Mouse (Mus musculus): ENCODE data around the gene Rps19bp1.

The Rps19bp1 gene

DNA sequence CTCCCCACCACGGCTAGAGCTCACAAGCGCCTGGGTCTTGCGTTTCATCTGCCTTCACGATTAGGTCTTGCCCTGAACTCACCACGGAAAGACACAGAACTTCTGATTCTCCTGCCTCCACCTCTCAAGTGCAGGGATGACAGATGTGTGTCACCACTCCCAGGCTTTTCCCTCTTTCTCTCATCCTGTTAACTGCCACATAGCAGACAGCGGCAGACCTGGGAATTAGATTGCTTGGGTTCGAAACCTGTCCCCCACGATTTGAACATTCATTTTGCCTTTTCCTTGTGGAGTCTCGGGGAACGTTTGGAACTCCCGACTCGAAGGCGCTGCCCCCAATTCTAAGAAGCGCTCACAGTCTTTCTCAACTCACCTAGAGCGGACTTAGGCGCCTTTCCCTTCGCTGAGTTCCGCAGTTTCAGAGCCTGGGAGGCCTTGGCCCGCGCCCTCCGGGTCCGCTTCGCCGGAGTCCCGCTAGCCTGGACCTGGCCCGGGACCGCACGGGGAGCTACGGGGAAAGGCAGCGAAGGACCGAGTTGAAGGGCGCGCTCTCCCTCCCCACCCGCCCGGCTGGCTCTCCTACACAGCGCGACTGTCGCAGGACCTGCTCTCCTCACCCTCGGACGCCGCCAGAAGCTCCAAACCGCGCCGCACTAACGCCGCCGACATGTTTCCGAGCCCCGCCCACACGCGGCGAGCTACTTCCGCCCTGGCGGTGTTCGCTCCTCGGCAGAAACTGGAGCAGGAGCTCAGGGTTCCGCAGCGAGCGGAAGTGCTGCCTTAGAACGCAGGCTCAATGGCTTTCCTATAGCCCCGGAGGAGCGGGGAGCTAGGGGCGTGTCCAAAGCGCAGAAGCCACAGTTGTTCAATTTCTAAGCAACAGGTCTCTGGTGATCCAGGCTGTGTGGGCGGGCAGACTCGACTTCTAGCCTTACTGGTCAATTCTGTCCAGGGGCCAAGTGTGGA lies at the start of gene Rps19bp1:
Gene Rps19bp1 (minus strand): TSS at position 706 of the 966 bp plus-strand sequence.
- peak; percentile 87 for DNase-seq

GRCm38 (mm10) chr15:80306146-80306545 lies 42.0 kb upstream of the Rps19bp1 start:
- DNase-seq = no peak

DNA sequence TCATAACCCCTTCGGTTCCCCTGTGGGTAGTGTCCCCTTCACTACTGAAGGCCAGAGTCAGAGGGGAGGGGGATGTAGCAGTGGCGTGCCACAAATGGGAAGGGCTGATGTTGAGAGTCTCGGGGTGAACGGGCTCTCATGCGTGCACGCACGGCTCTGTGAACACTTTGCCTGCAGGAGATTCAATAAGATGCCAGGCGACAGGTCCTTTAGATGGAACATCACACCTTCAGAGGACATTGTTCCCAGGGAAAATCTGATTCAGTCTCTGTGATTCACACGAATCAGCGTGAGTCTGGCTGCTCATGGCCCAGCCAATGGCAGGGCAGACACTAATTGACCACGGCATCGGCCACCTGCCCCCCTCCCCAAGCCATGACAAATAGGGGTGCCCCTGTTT lies 40.1 kb upstream of the Rps19bp1 start:
- DNase-seq = no peak

DNA sequence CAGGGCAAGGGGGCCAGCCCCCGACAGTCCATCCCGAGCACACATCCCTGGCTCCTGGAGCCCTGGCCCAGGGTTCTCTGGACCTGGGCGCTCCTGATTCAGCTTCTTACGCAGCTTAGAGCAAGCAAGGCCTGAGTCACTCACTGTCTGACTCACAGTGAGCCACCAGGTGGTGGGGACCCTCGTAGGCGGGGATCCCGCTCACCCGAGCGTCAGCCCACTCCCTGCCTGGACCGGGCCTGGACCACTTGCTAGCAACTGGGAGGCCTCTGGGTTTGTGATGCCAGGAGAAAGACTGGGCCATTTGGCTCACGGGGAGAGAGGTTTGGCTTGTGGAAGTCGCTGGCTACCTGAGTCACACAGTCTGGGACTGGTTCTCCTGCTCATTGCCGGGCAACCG lies 39.7 kb upstream of the Rps19bp1 start:
- no peak for DNase-seq

GRCm38 (mm10) chr15:80297146-80297545 lies 33.0 kb upstream of the Rps19bp1 start:
- DNase-seq = no peak

DNA sequence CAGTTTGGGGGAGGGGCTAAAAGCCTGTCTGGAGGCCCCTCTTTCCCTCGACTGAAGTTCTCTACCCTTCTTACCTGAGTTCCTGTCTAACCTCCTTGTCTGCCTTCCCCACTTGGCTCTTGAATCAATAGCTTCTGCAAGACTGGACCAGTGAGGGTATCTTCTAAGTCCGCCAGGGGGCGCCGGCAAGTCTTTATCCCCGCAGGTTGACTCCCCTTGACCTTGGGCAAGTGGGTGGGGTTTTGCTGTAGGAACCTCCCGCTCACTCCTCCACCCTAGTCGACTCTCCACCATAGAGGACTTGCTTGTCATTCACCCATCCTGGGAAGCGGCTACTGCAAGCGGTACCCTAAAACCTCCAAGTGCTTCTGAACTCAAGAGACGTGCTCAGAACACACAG lies 25.3 kb upstream of the Rps19bp1 start:
- DNase-seq = peak; percentile 70

DNA sequence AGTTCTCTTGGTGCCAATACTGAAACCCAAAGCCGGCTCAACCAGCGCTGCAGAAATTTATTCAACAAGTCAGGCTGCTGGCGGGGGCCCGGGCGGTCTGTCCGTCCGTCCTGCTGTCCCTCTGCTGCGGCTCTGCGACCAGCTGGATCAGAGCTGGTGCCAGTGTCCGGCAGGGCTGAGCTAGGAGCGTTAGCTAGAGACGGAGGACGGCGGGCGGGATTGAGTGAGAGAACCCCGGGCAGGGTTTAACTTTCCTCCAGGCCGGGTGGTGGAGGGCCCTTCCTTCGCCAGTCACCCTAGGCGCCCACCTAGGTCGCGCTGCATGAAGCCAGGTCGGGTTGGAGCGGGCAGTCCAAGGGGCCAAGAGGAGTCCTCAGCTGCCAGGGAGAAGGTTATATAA lies 23.9 kb upstream of the Rps19bp1 start:
- peak; percentile 38 for DNase-seq

DNA sequence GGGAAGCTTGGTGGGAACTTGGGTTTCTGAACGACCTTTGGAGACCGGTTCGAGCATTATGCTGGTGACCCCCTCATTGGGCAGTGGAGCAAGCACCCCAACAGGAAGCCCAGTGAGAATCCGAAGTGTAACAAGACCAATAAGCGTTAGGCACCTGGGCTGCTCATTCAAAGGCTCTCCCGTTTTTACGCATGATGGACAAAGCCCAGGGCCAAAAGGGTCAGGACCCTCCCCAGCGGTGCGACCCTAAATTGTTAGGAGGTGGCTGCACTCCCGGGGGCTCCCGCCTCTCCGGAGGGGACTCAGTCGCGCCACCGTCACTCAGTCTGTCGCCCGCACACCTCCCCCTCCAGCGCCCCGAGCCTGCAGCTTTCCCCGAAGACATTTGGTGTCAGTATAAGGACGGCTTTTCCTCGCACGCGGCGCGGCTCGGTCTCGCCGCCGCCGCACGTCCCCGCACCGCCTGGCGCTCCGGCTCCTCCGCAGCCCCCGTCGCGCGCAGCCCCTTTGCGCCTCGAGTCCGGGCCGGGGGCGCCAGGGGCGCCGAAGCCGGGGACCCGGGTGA lies 22.8 kb upstream of the Rps19bp1 start, which contains the start of gene Cacna1i:
Gene Cacna1i (plus strand): TSS at position 388 of the 565 bp plus-strand sequence.
- peak; percentile 73 for DNase-seq

DNA sequence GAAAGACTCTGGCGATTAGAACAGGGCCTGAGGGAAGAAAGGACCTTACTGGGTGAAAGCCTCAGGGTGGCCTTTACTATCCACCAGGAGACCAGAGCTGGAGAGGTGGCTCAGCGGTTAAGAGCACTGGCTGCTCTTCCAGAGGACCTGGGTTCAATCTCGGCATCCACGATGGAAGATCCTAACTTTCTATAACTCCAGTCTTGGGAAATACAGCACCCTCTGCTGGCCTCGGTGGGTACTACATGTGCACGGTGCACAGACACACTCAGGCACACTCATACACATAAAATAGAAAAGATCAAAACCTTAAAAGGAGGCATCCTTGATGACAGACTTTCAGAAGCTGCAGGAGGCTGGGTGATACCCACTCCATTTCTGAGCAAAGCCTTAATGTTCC lies 16.5 kb upstream of the Rps19bp1 start:
- DNase-seq = peak; percentile 69

DNA sequence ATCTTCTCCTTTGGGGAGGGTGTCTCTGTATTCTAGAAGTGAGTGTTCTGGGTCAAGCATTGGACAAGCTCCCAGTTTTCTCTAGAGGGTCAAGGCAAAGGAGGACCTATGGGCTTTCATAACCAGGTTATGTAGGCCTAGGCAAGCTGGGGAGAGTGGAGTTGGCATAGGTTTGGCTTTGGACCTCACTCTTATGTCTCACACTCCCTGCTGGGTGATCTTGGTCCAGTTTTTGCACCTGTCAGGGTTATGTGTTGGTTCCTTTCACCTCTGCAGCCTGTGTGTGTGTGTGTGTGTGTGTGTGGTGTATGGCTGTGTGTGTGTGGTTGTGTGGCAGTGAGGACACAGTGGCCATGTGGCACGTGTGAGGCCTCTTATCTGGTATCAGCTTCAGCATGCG lies 14.9 kb upstream of the Rps19bp1 start:
- no peak for DNase-seq

DNA sequence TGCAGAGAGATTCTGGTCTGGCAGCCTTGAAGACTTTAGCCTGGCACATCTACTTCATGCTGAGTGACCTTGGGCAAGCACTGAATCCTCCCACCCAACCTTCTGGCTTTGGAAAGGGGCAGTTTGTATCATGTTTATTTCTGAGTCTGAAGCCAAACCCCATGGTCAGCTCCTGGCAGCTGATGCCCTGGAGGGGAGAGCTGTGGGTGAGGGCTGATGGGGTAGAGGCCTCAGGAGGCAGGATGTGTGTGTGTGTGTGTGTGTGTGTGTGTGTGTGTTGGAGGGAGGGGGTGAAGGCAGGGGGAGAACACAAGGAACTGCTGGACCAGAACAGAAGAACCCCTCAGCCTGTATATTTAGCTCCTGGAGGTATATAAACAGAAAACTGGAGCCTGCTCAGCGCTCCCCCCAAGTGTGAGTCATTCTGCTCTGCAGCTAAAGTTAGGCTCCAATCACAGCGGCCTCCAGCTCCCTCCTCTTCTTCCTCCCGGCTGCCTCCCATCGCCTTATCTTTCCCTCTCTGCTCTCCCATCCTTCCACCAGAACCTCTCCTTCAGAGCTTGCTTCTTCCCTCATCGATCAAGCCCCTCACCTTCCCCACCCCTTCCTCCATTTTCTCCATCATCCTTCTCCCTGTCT lies 14.1 kb upstream of the Rps19bp1 start:
- no peak for DNase-seq

- DNase-seq = peak; percentile 64
Observed at GRCm38 (mm10) chr15:80277625-80278024, 13.5 kb upstream of the Rps19bp1 start.

DNA sequence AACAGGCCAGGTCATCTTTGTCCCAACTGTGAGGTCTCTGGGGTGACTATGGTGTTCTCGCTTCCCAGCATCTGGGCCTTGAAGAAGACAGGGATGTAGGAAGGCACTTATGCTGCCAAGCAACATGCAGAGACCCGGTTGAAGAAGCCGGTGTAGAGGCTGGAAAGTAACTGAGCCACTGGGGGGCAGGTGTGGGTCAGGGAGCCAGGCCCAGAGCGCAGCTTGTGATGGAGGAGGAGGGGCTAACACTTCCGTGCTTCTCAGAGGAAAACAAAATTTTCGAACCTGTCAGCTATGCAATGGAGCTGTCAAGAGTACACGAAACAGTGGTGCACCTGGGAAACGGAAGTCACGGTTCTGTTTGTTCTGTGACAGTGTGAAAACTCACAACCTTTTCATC lies 13.0 kb upstream of the Rps19bp1 start:
- no peak for DNase-seq

- no peak for DNase-seq
Observed at GRCm38 (mm10) chr15:80271858-80272396, 7.8 kb upstream of the Rps19bp1 start.

DNA sequence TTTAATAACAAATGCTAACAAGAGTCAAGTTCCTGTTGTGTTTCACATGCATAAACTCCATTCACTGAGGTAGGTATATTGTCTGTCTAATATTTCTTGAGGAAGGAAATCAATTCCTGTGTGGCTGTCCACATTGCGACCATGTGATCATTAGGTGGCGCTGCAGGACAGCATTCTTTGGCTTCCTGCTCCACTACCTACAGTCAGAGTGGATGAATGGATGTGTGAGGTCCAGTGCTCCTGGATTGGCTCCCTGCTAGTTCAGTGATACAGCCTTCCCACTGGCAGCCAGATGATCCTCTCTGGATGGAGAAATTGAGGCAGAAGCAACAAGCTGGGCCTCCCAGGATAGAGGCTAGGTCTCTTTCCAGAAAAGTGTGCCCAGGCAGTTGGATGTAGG lies 2.2 kb upstream of the Rps19bp1 start:
- peak; percentile 85 for DNase-seq

- DNase-seq = no peak
Observed at GRCm38 (mm10) chr15:80261100-80261499, 3.0 kb downstream of the Rps19bp1 start.

DNA sequence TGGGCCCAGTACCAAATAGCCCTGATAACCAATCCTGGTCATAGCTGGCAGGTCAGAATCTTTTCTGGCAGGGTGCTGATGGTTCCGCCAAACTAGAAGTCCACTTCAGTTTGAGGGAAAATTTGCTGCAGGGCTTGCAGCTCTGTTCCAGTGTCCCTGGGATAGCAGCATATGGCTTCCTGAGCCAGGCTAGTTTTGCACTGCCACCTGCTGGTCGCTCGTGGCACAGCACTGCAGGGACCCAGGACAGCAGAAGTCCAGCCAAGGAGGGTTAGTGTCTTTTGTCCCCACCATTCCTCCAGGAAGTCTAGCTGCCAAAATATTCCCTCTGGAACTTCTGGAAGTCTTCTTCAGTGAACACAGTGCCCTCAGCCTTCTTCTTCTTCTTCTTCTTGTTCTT lies 3.4 kb downstream of the Rps19bp1 start:
- DNase-seq = peak; percentile 91

- DNase-seq = no peak
Observed at GRCm38 (mm10) chr15:80259406-80260045, 4.6 kb downstream of the Rps19bp1 start.

GRCm38 (mm10) chr15:80258240-80259170 lies 5.6 kb downstream of the Rps19bp1 start:
- no peak for DNase-seq

- no peak for DNase-seq
Observed at GRCm38 (mm10) chr15:80257602-80258239, 6.4 kb downstream of the Rps19bp1 start.

All from right cerebral cortex, postnatal 4 days (tissue).